Mouse (Mus musculus): ENCODE results near the gene Hypk.

DNA sequence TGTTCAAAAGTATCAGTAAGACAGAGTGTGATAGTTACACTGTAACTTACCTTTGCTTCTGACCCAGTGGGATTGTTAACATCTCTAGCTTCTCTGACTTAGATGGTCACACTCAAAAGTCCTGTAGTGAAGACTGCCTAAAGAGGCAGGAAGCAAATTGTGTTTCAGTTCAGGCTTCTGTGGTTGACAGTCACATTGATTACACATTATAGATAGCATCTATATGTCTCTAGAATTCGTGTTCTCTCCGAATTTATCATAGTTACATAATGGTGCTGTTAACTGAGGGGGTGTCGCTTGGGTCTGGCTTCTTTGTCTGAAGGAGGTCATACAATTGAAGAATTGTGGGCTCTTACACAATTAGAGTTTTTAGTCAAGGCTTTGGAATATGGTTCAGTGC lies 38.0 kb upstream of the Hypk start:
- no peak for TF ChIP-seq POLR2A (IDR thresholded peaks at IDR 0.05; ENCODE audit: extremely low read depth, insufficient read depth, low read length)
- TF ChIP-seq CTCF (IDR thresholded peaks at IDR 0.05; ENCODE audit: low read depth, low read length): no peak
